Mouse (Mus musculus): ENCODE results near the gene Cdkl5.

GRCm38 (mm10) chrX:161024475-161024874, 30.0 kb upstream of the Cdkl5 start:
- TF ChIP-seq CTCF (IDR thresholded peaks at IDR 0.05; ENCODE audit: low read depth, low read length) (no peak), POLR2A (IDR thresholded peaks at IDR 0.05; ENCODE audit: extremely low read depth, insufficient read depth, low read length) (no peak)
